Mouse (Mus musculus): ENCODE measurements around the gene Tarbp1. TPM values are rescaled to one million over a fixed set of nuclear protein-coding genes. Genes with fewer than 3 reads are reported as not detected.
"Not testable (repeated sequence)": the region's sequence is repeated elsewhere in the genome, so short reads cannot be mapped to it uniquely, and the experiment has no call there.

The Tarbp1 gene
- polyA plus RNA-seq, 1 experiment from 2014 or later = 5.0 TPM

DNA sequence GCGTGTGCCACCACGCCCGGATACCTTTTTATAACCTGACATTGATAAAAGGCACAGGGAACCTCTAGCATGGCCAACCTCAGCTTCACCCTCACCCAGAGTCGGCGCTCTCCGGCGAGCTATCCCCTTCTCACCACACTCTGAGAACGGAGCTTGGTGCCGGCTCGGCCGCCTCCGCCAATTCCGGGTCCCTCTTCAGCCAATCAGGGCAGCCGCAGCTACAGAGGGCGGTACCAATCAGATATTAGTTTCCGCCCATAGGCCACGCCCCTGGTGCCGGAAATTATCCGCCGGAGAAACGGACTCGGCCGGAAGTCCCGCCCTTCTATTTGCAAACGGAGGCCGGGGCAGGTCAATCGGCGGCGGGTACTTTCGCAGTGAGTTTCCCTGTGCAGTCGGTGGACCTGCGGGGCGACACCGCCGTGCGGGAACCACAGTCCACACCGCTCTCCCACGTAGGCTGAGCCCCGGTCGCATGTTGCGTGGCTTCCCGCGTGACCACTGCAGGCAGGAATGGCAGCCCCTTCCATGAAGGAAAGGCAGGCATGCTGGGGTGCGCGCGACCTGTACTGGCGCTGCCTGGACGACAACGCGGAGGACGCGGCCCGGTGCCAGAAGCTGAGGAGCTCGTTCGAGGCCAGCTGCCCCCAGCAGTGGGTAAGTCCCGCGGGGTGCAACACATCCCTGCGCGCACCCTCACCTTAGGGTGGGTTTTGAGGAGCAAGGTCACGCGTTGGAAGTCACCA is 52.5 kb downstream of the Tarbp1 start, which contains the start of gene Coa6:
Gene Coa6 (plus strand): TSS at position 342 of the 746 bp plus-strand sequence.
- H3K36me3 ChIP-seq (ENCODE audit: insufficient read depth) = peaks cover 24% of the 10 kb centered on the region
- under 1% methylated on average over 61 of the region's 61 CpGs for WGBS
- H3K4me2 ChIP-seq = peak within 1 kb of the TSS; percentile 88
- no peaks in the 10 kb centered on the region for H3K9me3 ChIP-seq (ENCODE audit: low read depth, low read length)
- no peaks in the 10 kb centered on the region for H3K4me1 ChIP-seq (ENCODE audit: insufficient read depth)
- peak within 1 kb of the TSS; percentile 75; the same call in 1 of the 2 replicates for H3K27ac ChIP-seq (ENCODE audit: low read depth)
- peak; percentile 100 for DNase-seq
- ATAC-seq (ENCODE audit: insufficient read depth) = peak; percentile 99
- H3K27me3 ChIP-seq (ENCODE audit: insufficient read depth, low read length) = no peaks in the 10 kb centered on the region
- H3K9ac ChIP-seq = peak within 1 kb of the TSS; percentile 91
- TF ChIP-seq CTCF (IDR thresholded peaks at IDR 0.05; ENCODE audit: low read depth) = 0 out of 2 replicates have a peak, but pooled peaks have one; percentile 1
- peak within 1 kb of the TSS; percentile 89 for H3K4me3 ChIP-seq (ENCODE audit: low read depth, low read length)

DNA sequence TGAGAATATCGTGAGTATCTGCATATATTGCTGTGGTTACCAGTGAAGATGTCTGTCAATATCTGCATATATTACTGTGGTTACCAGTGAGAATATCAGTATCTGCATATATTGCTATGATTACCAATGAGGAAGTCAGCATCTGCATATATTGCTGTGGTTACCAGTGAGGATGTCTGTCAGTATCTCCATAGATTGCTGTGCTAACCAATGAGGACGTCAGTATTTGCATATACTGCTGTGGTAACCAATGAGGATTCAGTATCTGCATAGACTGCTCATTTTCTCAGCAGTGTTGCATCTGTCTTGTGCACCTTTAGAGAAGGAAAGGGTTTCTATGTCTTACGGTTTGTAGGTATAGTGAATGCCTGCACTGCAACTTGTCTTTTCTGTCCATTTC is 54.0 kb downstream of the Tarbp1 start:
- no peak for TF ChIP-seq CTCF (IDR thresholded peaks at IDR 0.05; ENCODE audit: low read depth)
- no peak for DNase-seq

DNA sequence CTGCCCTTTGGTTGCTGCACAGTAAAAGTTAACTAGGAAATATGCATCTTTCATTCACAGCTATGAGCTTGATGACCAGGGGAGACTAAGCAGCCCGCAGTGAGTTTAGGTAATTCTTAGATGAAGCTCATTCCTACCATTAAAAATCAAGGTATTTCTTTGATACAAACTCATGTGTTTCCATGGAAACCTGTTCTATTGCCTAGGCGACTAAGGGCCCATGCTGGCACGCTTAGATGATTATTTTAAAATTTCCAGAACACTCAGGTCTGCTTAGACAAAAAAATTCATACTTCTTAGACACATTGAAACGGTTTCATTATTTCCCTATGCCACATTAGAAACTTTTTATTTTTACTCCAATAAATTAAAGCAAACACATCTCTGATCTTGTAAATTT is 69.8 kb downstream of the Tarbp1 start:
- no peaks in the 10 kb centered on the region for H3K27me3 ChIP-seq (ENCODE audit: insufficient read depth, low read length)
- DNase-seq = no peak
- no peak for ATAC-seq (ENCODE audit: insufficient read depth)
- no peak overlapping the region for H3K27ac ChIP-seq (ENCODE audit: low read depth)
- no peaks in the 10 kb centered on the region for H3K9me3 ChIP-seq (ENCODE audit: low read depth, low read length)
- no peak overlapping the region for H3K4me2 ChIP-seq
- no peak overlapping the region for H3K4me3 ChIP-seq (ENCODE audit: low read depth, low read length)
- no peaks in the 10 kb centered on the region for H3K4me1 ChIP-seq (ENCODE audit: insufficient read depth)
- TF ChIP-seq CTCF (IDR thresholded peaks at IDR 0.05; ENCODE audit: low read depth) = no peak
- no peaks in the 10 kb centered on the region for H3K36me3 ChIP-seq (ENCODE audit: insufficient read depth)
- no peak overlapping the region for H3K9ac ChIP-seq
- WGBS = 63% methylated on average over 4 of the region's 4 CpGs

More for the DNA sequence above, 54.0 kb downstream of the Tarbp1 start:
- Histone ChIP-seq H3K4me3 (ENCODE audit: low read depth, low read length) (no peak overlapping the region), H3K4me1 (ENCODE audit: insufficient read depth) (no peaks in the 10 kb centered on the region), H3K9me3 (ENCODE audit: low read depth, low read length) (no peaks in the 10 kb centered on the region), H3K4me2 (no peak overlapping the region), H3K36me3 (ENCODE audit: insufficient read depth) (peaks cover 9% of the 10 kb centered on the region; the same call in 1 of the 2 replicates), H3K27me3 (ENCODE audit: insufficient read depth, low read length) (no peaks in the 10 kb centered on the region), H3K27ac (ENCODE audit: low read depth) (no peak overlapping the region), H3K9ac (no peak overlapping the region)
- WGBS = 76% methylated on average over 3 of the region's 3 CpGs
- no peak for ATAC-seq (ENCODE audit: insufficient read depth)

DNA sequence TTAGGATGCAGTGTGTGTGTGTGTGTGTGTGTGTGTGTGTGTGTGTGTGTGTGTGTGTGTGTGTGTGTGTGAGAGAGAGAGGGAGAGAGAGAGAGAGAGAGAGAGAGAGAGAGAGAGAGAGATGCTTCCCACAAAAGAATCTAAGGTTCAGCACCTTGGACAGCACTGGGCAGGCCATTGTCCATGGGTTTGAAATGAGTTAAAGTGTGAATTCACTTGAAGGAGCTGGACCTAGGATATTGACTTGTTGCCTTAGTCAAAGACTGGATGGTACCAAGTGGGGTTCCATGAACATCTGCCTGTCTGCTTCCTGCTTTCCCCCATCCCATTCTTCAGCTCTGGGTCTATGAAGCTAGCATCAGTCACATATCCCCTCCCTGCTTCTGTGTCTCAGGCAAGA is 70.3 kb downstream of the Tarbp1 start:
- not testable (repeated sequence) for H3K4me2 ChIP-seq; H3K4me1 ChIP-seq (ENCODE audit: insufficient read depth); H3K27ac ChIP-seq (ENCODE audit: low read depth); H3K9me3 ChIP-seq (ENCODE audit: low read depth, low read length); ATAC-seq (ENCODE audit: insufficient read depth); H3K9ac ChIP-seq; H3K36me3 ChIP-seq (ENCODE audit: insufficient read depth); H3K4me3 ChIP-seq (ENCODE audit: low read depth, low read length); H3K27me3 ChIP-seq (ENCODE audit: insufficient read depth, low read length)
- DNase-seq = peak; percentile 85

DNA sequence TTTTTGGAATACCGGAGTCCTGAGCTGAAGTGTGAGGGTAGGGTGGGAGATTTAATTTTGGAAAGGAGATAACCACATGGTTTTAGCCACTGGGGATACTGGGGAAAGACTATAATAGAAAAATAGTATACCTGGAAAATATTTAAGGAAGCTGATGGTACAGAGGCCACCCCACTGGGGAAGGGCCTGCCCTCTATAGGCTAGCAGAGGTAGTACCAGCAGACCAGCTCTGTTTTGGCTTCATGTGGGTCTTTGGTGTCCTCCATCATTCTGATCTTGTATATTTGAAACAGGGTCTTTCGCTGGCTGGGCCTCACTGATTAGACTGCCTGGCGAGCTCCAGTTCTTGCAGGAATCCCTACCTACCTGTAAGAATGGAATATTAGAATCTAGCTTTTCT is 76.5 kb downstream of the Tarbp1 start:
- H3K36me3 ChIP-seq (ENCODE audit: insufficient read depth) = no peaks in the 10 kb centered on the region
- no peak for DNase-seq
- H3K27me3 ChIP-seq (ENCODE audit: insufficient read depth, low read length) = no peaks in the 10 kb centered on the region
- H3K27ac ChIP-seq (ENCODE audit: low read depth) = no peak overlapping the region
- no peak overlapping the region for H3K4me2 ChIP-seq
- no peaks in the 10 kb centered on the region for H3K4me1 ChIP-seq (ENCODE audit: insufficient read depth)
- no peaks in the 10 kb centered on the region for H3K9me3 ChIP-seq (ENCODE audit: low read depth, low read length)
- peak; percentile 46 for TF ChIP-seq CTCF (IDR thresholded peaks at IDR 0.05; ENCODE audit: low read depth)
- no peak overlapping the region for H3K9ac ChIP-seq
- H3K4me3 ChIP-seq (ENCODE audit: low read depth, low read length) = no peak overlapping the region
- ATAC-seq (ENCODE audit: insufficient read depth) = no peak
- 76% methylated on average over 3 of the region's 3 CpGs for WGBS

DNA sequence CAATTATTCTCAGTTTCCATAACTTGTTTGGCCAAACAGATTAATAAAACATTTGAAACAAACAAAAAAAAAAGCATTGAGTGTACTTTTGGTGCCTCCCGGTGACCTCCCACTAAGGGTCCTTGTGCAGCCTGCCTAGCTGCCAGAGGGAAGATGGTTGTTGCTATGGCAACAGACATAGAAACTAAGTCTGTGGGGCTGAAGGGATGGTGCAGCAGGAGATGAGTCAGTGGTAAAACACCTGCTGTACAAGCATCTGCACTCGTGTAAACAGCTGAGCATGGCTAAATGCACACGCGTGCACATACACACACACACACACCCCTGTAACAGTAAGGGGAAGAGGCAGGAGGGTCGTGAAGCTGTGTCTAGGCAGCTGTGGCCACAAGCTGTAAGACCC is 78.9 kb downstream of the Tarbp1 start:
- H3K27ac ChIP-seq (ENCODE audit: low read depth) = no peak overlapping the region
- H3K9me3 ChIP-seq (ENCODE audit: low read depth, low read length) = no peaks in the 10 kb centered on the region
- H3K4me2 ChIP-seq = no peak overlapping the region
- no peak for DNase-seq
- 72% methylated on average over 5 of the region's 5 CpGs for WGBS
- TF ChIP-seq CTCF (IDR thresholded peaks at IDR 0.05; ENCODE audit: low read depth) = no peak
- H3K27me3 ChIP-seq (ENCODE audit: insufficient read depth, low read length) = no peaks in the 10 kb centered on the region
- no peak overlapping the region for H3K9ac ChIP-seq
- no peak for ATAC-seq (ENCODE audit: insufficient read depth)
- H3K36me3 ChIP-seq (ENCODE audit: insufficient read depth) = no peaks in the 10 kb centered on the region
- H3K4me1 ChIP-seq (ENCODE audit: insufficient read depth) = no peaks in the 10 kb centered on the region
- H3K4me3 ChIP-seq (ENCODE audit: low read depth, low read length) = no peak overlapping the region

DNA sequence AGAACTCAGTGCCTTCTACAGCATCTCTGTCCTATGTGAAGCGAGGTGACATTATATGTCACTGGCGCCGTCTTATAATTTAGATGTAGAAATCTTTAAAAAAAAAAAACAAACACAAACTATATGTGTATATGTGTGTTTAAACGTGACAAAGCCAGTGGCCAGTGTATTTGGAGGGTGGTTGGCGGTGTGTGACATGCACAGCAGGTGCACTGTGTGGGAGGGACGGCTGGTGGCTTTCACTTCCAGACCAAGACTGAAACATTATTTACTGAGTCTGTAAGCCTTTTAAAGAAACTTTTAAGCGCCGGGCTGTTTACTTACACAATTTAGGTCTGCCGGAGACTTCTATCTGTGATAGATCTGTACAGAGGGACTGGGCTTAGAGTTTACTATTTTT is 79.5 kb downstream of the Tarbp1 start:
- no peak for DNase-seq
- no peak overlapping the region for H3K4me3 ChIP-seq (ENCODE audit: low read depth, low read length)
- WGBS = 73% methylated on average over 9 of the region's 9 CpGs
- H3K9me3 ChIP-seq (ENCODE audit: low read depth, low read length) = no peaks in the 10 kb centered on the region
- ATAC-seq (ENCODE audit: insufficient read depth) = no peak
- H3K27me3 ChIP-seq (ENCODE audit: insufficient read depth, low read length) = no peaks in the 10 kb centered on the region
- no peaks in the 10 kb centered on the region for H3K36me3 ChIP-seq (ENCODE audit: insufficient read depth)
- H3K4me1 ChIP-seq (ENCODE audit: insufficient read depth) = no peaks in the 10 kb centered on the region
- H3K9ac ChIP-seq = no peak overlapping the region
- no peak for TF ChIP-seq CTCF (IDR thresholded peaks at IDR 0.05; ENCODE audit: low read depth)
- no peak overlapping the region for H3K4me2 ChIP-seq
- no peak overlapping the region for H3K27ac ChIP-seq (ENCODE audit: low read depth)

Data from lung, embryonic 14.5 days (tissue).